Mouse (Mus musculus) 3134 (cell line): ENCODE results near the gene 9130230L23Rik.

Experiments used
- DNase-seq: peaks from one replicate; pipeline ENCODE4 v3.0.0-alpha.2; 2011; ENCODE audit warnings: low spot score; ENCODE audit not compliant: insufficient read length; ENCODE audit errors: extremely low read depth

Gene 9130230L23Rik

GRCm38 (mm10) chr5:66004134-66004925, at the start of gene 9130230L23Rik:
TSS of gene 9130230L23Rik (minus strand) at chr5:66004285.
- DNase-seq: no peak

GRCm38 (mm10) chr5:66052777-66053548, 48.9 kb upstream of the 9130230L23Rik start:
- no peak for DNase-seq

GRCm38 (mm10) chr5:66050841-66051240, 46.8 kb upstream of the 9130230L23Rik start:
- no peak for DNase-seq

- peak; percentile 49 for DNase-seq
Measured at GRCm38 (mm10) chr5:66046356-66046755, 42.3 kb upstream of the 9130230L23Rik start.

- no peak for DNase-seq
Measured at GRCm38 (mm10) chr5:66043897-66044296, 39.8 kb upstream of the 9130230L23Rik start.

GRCm38 (mm10) chr5:66042651-66043340, 38.7 kb upstream of the 9130230L23Rik start:
- no peak for DNase-seq

GRCm38 (mm10) chr5:66040744-66041279, 36.7 kb upstream of the 9130230L23Rik start:
- DNase-seq: no peak

- DNase-seq: no peak
Measured at GRCm38 (mm10) chr5:66039813-66040212, 35.7 kb upstream of the 9130230L23Rik start.

GRCm38 (mm10) chr5:66037066-66037465, 33.0 kb upstream of the 9130230L23Rik start:
- DNase-seq: no peak

- DNase-seq: no peak
Measured at GRCm38 (mm10) chr5:66036440-66037054, 32.5 kb upstream of the 9130230L23Rik start.

GRCm38 (mm10) chr5:66034375-66035195, 30.5 kb upstream of the 9130230L23Rik start:
- DNase-seq: no peak

- no peak for DNase-seq
Measured at GRCm38 (mm10) chr5:66032826-66033225, 28.7 kb upstream of the 9130230L23Rik start.

- no peak for DNase-seq
Measured at GRCm38 (mm10) chr5:66031699-66032098, 27.6 kb upstream of the 9130230L23Rik start.

- DNase-seq: no peak
Measured at GRCm38 (mm10) chr5:66028232-66028631, 24.1 kb upstream of the 9130230L23Rik start.

- no peak for DNase-seq
Measured at GRCm38 (mm10) chr5:66027206-66027605, 23.1 kb upstream of the 9130230L23Rik start.

GRCm38 (mm10) chr5:66026796-66027195, 22.7 kb upstream of the 9130230L23Rik start:
- DNase-seq: no peak

- no peak for DNase-seq
Measured at GRCm38 (mm10) chr5:66015449-66015961, 11.4 kb upstream of the 9130230L23Rik start.

- no peak for DNase-seq
Measured at GRCm38 (mm10) chr5:66014437-66014836, 10.4 kb upstream of the 9130230L23Rik start.

GRCm38 (mm10) chr5:66013999-66014398, 9.9 kb upstream of the 9130230L23Rik start:
- no peak for DNase-seq
